Mouse (Mus musculus) forebrain, embryonic 16.5 days (tissue): ENCODE data around the gene Fcgr2b. TPM values are rescaled to one million over a fixed set of nuclear protein-coding genes. Genes with fewer than 3 reads are reported as not detected.
"Not testable (repeated sequence)": the region's sequence is repeated elsewhere in the genome, so short reads cannot be mapped to it uniquely, and the experiment has no call there.

Experiments
- ATAC-seq: fragments of 200-750 bp; cut with Nextera tagmentation; 2 replicates; pipeline ENCODE4 v1.8.0; 2017; ENCODE audit warnings: mild to moderate bottlenecking, moderate library complexity
- H3K27ac ChIP-seq: fragments of 300-500 bp; sonication (generic); 2 replicates; pipeline ENCODE4 v1.5.1; 2014; ENCODE audit warnings: low read length, control low read depth
- H3K27me3 ChIP-seq: fragments of 300-500 bp; sonication (generic); replicated peaks from 2 replicates; pipeline ENCODE4 v1.6.1; 2014; ENCODE audit warnings: low read length; ENCODE audit not compliant: control insufficient read depth, insufficient read depth
- H3K36me3 ChIP-seq: fragments of 300-500 bp; sonication (generic); 2 replicates; pipeline ENCODE4 v1.6.1; 2014; ENCODE audit not compliant: control insufficient read depth, insufficient read depth
- H3K4me1 ChIP-seq: fragments of 300-500 bp; sonication (generic); replicated peaks from 2 replicates; pipeline ENCODE4 v1.6.1; 2014; ENCODE audit warnings: low read length; ENCODE audit not compliant: control insufficient read depth, insufficient read depth
- H3K4me2 ChIP-seq: fragments of 300-500 bp; sonication (generic); 2 replicates; pipeline ENCODE4 v1.6.1; 2014; ENCODE audit warnings: mild to moderate bottlenecking, low read length, control low read depth
- H3K4me3 ChIP-seq: fragments of 300-500 bp; sonication (generic); replicated peaks from 2 replicates; pipeline ENCODE4 v1.5.1; 2014; ENCODE audit warnings: mild to moderate bottlenecking, low read length, control low read depth
- H3K9ac ChIP-seq: fragments of 300-500 bp; sonication (generic); replicated peaks from 2 replicates; pipeline ENCODE4 v1.6.1; 2014; ENCODE audit warnings: low read depth, low read length, control low read depth
- H3K9me3 ChIP-seq: fragments of 300-500 bp; sonication (generic); 2 replicates; pipeline ENCODE4 v1.6.1; 2016; ENCODE audit warnings: low read length; ENCODE audit not compliant: control insufficient read depth
- WGBS: fragments of 180-500 bp; shearing (Covaris S2); extraction: QIAGEN DNeasy Blood & Tissue Kit; methylation state at CpG from one replicate; pipeline ENCODE4 v1.1.7; 2014; 5-methylcytosine and 5-hydroxymethylcytosine counted together
- polyA plus RNA-seq: library from polyadenylated mRNA; unstranded; fragments of >200 nt; fragmentation: Nextera tagmentation; extraction: Ambion mirVana; gene quantifications from 2 replicates; pipeline ENCODE4 v1.2.1, GENCODE M21; 2015

The Fcgr2b gene
- polyA plus RNA-seq, 1 experiment from 2014 or later, result 0.63 TPM

DNA sequence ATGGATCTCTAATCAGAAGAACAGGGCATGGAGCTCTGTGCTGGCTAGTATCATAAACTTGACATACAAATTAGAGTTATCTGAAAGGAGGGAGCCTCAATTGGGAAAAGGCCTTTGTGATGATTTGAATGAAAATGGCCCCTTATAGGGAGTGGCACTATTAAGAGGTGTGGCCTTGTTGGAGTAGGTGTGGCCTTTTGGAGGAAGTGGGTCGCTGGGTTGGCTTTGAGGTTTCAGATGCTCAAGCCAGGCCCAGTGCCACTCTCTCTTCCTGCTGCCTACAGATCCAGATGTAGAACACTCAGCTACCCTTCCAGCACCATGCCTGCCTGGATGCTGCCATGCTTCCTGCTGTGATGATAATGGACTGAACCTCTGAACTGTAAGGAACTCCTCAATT is 7.8 kb downstream of the Fcgr2b start:
- 86% methylated on average over 1 of the region's 1 CpGs for WGBS
- Histone ChIP-seq H3K36me3 (no peaks in the 10 kb centered on the region), H3K4me1 (no peaks in the 10 kb centered on the region), H3K4me2 (no peak overlapping the region), H3K27ac (no peak overlapping the region), H3K27me3 (no peaks in the 10 kb centered on the region), H3K9ac (no peak overlapping the region), H3K9me3 (no peaks in the 10 kb centered on the region), H3K4me3 (no peak overlapping the region)
- no peak for ATAC-seq

DNA sequence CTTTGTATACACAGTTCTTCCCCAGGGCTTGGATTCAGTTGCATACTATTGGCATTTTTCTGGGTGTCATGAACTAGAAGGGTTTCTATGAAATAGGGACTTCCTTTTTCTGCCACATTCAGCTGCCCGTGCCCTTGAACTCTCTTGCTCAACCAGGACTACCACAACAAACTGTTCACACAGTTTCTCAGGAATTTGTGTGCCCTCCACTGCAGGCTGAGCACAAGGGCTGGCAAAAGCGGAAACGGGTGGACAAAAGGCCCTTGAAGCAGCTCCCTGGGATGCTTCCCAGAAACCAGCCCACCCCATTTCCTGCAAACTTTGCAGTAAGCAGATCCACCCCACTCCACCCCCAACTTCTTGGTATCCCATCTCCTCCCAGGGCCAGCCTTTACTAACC is 8.8 kb downstream of the Fcgr2b start:
- no peaks in the 10 kb centered on the region for H3K4me1 ChIP-seq
- H3K9me3 ChIP-seq, result no peaks in the 10 kb centered on the region
- 85% methylated on average over 3 of the region's 3 CpGs for WGBS
- H3K27ac ChIP-seq, result no peak overlapping the region
- no peak overlapping the region for H3K4me3 ChIP-seq
- no peak for ATAC-seq
- H3K9ac ChIP-seq, result no peak overlapping the region
- H3K4me2 ChIP-seq, result no peak overlapping the region
- H3K36me3 ChIP-seq, result no peaks in the 10 kb centered on the region
- no peaks in the 10 kb centered on the region for H3K27me3 ChIP-seq

GRCm38 (mm10) chr1:170963087-170963486 is 13.3 kb downstream of the Fcgr2b start:
- H3K27me3 ChIP-seq, result no peaks in the 10 kb centered on the region
- H3K36me3 ChIP-seq, result no peaks in the 10 kb centered on the region
- H3K4me3 ChIP-seq, result no peak overlapping the region
- H3K27ac ChIP-seq, result no peak overlapping the region
- no peak overlapping the region for H3K4me2 ChIP-seq
- 80% methylated on average over 7 of the region's 7 CpGs for WGBS
- no peak overlapping the region for H3K9ac ChIP-seq
- no peaks in the 10 kb centered on the region for H3K9me3 ChIP-seq
- no peak for ATAC-seq
- H3K4me1 ChIP-seq, result no peaks in the 10 kb centered on the region

- Histone ChIP-seq H3K4me2 (no peak overlapping the region), H3K27ac (no peak overlapping the region), H3K36me3 (no peaks in the 10 kb centered on the region), H3K9me3 (no peaks in the 10 kb centered on the region), H3K9ac (no peak overlapping the region), H3K4me1 (no peaks in the 10 kb centered on the region), H3K4me3 (no peak overlapping the region), H3K27me3 (no peaks in the 10 kb centered on the region)
- 86% methylated on average over 2 of the region's 2 CpGs for WGBS
- ATAC-seq, result no peak
Observed at GRCm38 (mm10) chr1:170962301-170962700, 14.0 kb downstream of the Fcgr2b start.

DNA sequence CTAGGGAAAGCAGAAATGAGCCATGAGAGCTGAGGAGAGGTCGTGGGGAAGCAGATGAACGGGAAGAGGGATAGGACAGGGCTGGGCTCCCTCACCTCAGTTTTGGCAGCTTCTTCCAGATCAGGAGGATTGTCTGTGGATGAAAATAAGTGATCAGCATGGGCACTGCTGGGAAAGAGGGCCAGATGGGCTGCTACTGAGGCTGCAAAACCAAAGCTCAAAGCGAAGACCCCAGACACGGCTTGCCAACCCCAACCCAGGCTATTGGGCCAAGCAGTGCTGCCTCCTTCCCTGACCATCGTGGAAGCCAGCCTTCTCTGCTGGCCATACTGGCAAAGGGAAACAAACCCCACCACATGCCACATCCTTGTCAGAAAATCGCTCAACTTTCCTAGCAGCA is 15.2 kb downstream of the Fcgr2b start:
- 78% methylated on average over 6 of the region's 6 CpGs for WGBS
- Histone ChIP-seq H3K4me2 (no peak overlapping the region), H3K27me3 (no peaks in the 10 kb centered on the region), H3K9me3 (no peaks in the 10 kb centered on the region), H3K4me1 (no peaks in the 10 kb centered on the region), H3K9ac (no peak overlapping the region), H3K36me3 (no peaks in the 10 kb centered on the region), H3K4me3 (no peak overlapping the region), H3K27ac (no peak overlapping the region)
- ATAC-seq, result no peak

DNA sequence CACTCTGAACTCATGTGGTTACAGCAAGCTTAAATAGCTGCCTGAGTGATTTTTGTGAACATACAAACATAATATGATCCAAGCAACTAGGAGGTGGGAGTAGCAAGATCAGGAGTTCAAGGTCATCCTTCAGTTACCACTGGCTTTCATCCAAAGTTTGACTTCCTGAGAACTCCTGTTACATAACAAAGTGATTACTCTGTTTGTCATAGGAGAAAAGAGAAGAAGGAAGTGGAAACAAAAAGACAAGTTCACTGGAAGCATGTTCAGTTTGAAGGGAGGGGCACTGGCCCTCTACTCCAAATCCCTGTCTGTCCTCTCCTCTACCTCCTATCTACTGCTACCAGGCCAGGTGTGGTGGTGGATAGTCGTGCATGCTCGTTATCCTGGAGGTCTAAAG is 16.6 kb downstream of the Fcgr2b start:
- WGBS, result 78% methylated on average over 2 of the region's 2 CpGs
- no peaks in the 10 kb centered on the region for H3K4me1 ChIP-seq
- H3K27me3 ChIP-seq, result no peaks in the 10 kb centered on the region
- H3K36me3 ChIP-seq, result no peaks in the 10 kb centered on the region
- no peak overlapping the region for H3K4me3 ChIP-seq
- H3K4me2 ChIP-seq, result no peak overlapping the region
- H3K27ac ChIP-seq, result no peak overlapping the region
- ATAC-seq, result no peak
- H3K9me3 ChIP-seq, result no peaks in the 10 kb centered on the region
- no peak overlapping the region for H3K9ac ChIP-seq

- Histone ChIP-seq H3K27ac (no peak overlapping the region), H3K4me2 (no peak overlapping the region), H3K4me3 (no peak overlapping the region), H3K4me1 (no peaks in the 10 kb centered on the region), H3K27me3 (no peaks in the 10 kb centered on the region), H3K36me3 (no peaks in the 10 kb centered on the region), H3K9ac (no peak overlapping the region), H3K9me3 (no peaks in the 10 kb centered on the region)
- no peak for ATAC-seq
- 71% methylated on average over 3 of the region's 3 CpGs for WGBS
Observed at GRCm38 (mm10) chr1:170958225-170958624, 18.1 kb downstream of the Fcgr2b start.

- H3K27me3 ChIP-seq, result no peaks in the 10 kb centered on the region
- H3K9me3 ChIP-seq, result no peaks in the 10 kb centered on the region
- no peak overlapping the region for H3K27ac ChIP-seq
- H3K4me2 ChIP-seq, result no peak overlapping the region
- H3K4me3 ChIP-seq, result no peak overlapping the region
- no peaks in the 10 kb centered on the region for H3K4me1 ChIP-seq
- no peaks in the 10 kb centered on the region for H3K36me3 ChIP-seq
- ATAC-seq, result no peak
- no peak overlapping the region for H3K9ac ChIP-seq
- 94% methylated on average over 2 of the region's 2 CpGs for WGBS
Observed at GRCm38 (mm10) chr1:170953192-170953591, 23.2 kb downstream of the Fcgr2b start.

- no peaks in the 10 kb centered on the region for H3K27me3 ChIP-seq
- H3K27ac ChIP-seq, result no peak overlapping the region
- no peaks in the 10 kb centered on the region for H3K9me3 ChIP-seq
- ATAC-seq, result no peak
- 76% methylated on average over 3 of the region's 3 CpGs for WGBS
- no peak overlapping the region for H3K4me3 ChIP-seq
- H3K36me3 ChIP-seq, result no peaks in the 10 kb centered on the region
- no peak overlapping the region for H3K9ac ChIP-seq
- no peak overlapping the region for H3K4me2 ChIP-seq
- no peaks in the 10 kb centered on the region for H3K4me1 ChIP-seq
Observed at GRCm38 (mm10) chr1:170950772-170951171, 25.6 kb downstream of the Fcgr2b start.

- not testable (repeated sequence) for H3K9ac ChIP-seq, H3K4me2 ChIP-seq, H3K4me1 ChIP-seq, H3K9me3 ChIP-seq, H3K4me3 ChIP-seq, ATAC-seq, H3K27ac ChIP-seq, H3K27me3 ChIP-seq, H3K36me3 ChIP-seq
- 88% methylated on average over 2 of the region's 9 CpGs for WGBS
Observed at GRCm38 (mm10) chr1:170944908-170945307, 31.4 kb downstream of the Fcgr2b start.
